Mouse (Mus musculus) heart, adult 2 months (tissue): ENCODE results near the gene Npdc1. TPM values are rescaled to one million over a fixed set of nuclear protein-coding genes. Genes with fewer than 3 reads are reported as not detected.

ENCODE experiments used
- DNase-seq, 2 experiments: peaks; one replicate each; pipeline ENCODE4 v3.0.0; 2021
- H3K27ac ChIP-seq: fragments of 200-600 bp; 2 replicates; pipeline ENCODE4 v1.8.1; 2022
- H3K27me3 ChIP-seq: fragments of 200-500 bp; 2 replicates; pipeline ENCODE4 v1.6.1; 2012; ENCODE audit warnings: mild to moderate bottlenecking, low read length, inconsistent platforms, mixed read lengths; ENCODE audit not compliant: control insufficient read depth, insufficient read depth
- H3K36me3 ChIP-seq: fragments of 200-500 bp; 2 replicates; pipeline ENCODE4 v1.6.1; 2012; ENCODE audit warnings: low read length, inconsistent platforms; ENCODE audit not compliant: control insufficient read depth, insufficient read depth
- H3K4me1 ChIP-seq: fragments of 200-500 bp; 2 replicates; pipeline ENCODE4 v1.6.1; 2011; ENCODE audit warnings: low read length; ENCODE audit not compliant: control insufficient read depth, insufficient read depth
- H3K4me3 ChIP-seq: fragments of 200-600 bp; 2 replicates; pipeline ENCODE4 v1.8.1; 2022
- H3K79me2 ChIP-seq: fragments of 200-500 bp; replicated peaks from 2 replicates; pipeline ENCODE4 v1.6.1; 2012; ENCODE audit warnings: mild to moderate bottlenecking, inconsistent platforms, low read length, moderate library complexity, mixed read lengths; ENCODE audit not compliant: control insufficient read depth, insufficient read depth
- H3K9ac ChIP-seq: fragments of 200-500 bp; 2 replicates; pipeline ENCODE4 v1.6.1; 2012; ENCODE audit warnings: low read depth, mild to moderate bottlenecking, control low read depth, inconsistent platforms, low read length, mixed read lengths
- CTCF ChIP-seq: fragments of 200-600 bp; IDR thresholded peaks from 2 replicates; pipeline ENCODE4 v1.8.1; 2022; ENCODE audit warnings: antibody characterized with exemption, mild to moderate bottlenecking, moderate library complexity
- EP300 ChIP-seq: fragments of 200-500 bp; IDR thresholded peaks from 2 replicates; pipeline ENCODE4 v1.6.1; 2011; ENCODE audit warnings: low read depth, low read length, control low read depth; ENCODE audit not compliant: insufficient read depth
- POLR2A ChIP-seq: fragments of 200-500 bp; IDR thresholded peaks from 2 replicates; pipeline ENCODE4 v1.6.1; 2011; ENCODE audit warnings: mild to moderate bottlenecking, low read depth, low read length, control low read depth; ENCODE audit not compliant: insufficient read depth
- WGBS: fragments of 180-500 bp; shearing (Covaris S2); methylation state at CpG from one replicate; pipeline ENCODE4 v1.1.7; 2018; 5-methylcytosine and 5-hydroxymethylcytosine counted together
- intact Hi-C: fragments of 180-260 bp; cut with DNase I; formaldehyde crosslinking; loops from one replicate; pipeline ENCODE4 v1.15.1; 2025
- polyA plus RNA-seq: library from polyadenylated mRNA; depleted of rRNA; stranded (reverse); fragments of >200 nt; gene quantifications from 2 replicates; pipeline ENCODE4 v1.2.3, GENCODE M21; 2012
- total RNA-seq, 2 experiments: library from RNA; stranded (reverse); gene quantifications; 2 replicates each; pipeline ENCODE4 v1.2.3; 2021

Npdc1 gene
- total and polyA plus RNA-seq, 3 experiments, result 21.3 to 47.8 (median 30.4) TPM

DNA sequence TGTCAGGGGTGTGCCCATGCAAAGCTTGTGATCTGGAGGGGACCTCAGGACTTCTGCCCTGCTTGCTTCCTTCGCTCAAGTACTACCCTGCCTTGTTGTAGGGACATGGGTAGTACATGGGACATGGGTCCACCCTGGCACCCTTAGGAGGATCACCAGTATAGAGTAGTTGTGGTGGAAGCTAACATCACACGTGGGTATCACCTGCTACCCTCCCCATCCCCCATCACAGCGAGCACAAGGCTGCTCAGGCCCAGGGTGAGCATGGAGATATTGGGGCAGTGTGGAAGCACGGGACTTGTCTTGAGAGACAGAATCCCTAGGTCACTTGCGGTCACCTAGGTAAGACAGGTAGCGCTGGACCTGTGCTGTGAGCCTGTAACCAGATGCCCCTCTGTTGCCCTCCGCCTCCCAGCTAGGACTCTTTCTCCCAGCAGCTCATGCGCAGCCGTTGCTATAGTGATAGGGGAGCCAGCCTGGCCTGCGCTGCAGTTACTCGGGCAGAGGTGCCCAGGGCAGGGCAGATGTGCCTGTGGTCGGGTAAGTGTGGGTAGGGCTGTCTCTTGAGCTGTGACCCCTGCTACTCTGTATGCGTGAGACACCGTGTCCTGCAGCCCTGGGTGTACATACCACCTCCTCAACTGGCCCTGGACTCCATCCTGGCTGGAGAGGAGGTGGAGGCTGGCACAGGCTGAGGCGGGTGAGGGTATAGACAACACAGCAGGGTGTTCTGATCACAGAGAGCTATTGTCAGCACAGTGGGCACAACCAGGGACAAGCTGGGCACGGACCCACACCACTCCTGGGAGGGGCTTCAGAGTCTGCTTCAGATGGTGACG lies 31.5 kb downstream of the Npdc1 start:
- DNase-seq, result no peak

DNA sequence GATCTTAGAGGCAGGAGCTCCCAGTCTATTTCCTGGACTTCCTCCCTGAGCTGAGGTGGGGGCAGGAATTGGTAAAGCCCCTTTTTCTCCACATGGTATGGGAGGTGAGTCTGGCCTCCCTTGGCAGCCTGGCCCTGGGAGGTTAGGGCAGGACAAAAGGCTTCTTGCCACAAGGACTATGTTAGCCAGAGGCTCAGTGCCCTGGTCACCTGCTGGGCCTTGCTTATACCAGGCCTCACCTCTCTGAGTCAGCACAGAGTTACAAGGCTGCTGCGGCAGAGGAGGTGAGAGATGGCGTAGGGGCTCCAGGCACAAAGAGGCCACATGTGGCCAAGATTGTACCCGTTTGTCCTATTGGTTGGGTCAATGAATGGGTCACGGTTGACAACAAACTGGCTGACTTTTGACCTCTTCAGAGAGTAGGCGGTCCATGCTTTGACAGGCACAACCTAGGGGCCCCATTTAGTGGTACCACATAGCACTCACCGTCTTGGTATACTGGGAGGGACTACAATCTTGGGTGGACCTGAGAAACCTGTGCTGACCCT lies 32.2 kb downstream of the Npdc1 start:
- DNase-seq, result no peak
- H3K79me2 ChIP-seq, result no peaks in the 10 kb centered on the region
- H3K27ac ChIP-seq, result no peak overlapping the region
- H3K36me3 ChIP-seq, result no peaks in the 10 kb centered on the region
- no peak overlapping the region for H3K9ac ChIP-seq
- no peaks in the 10 kb centered on the region; the same call in 1 of the 2 replicates for H3K4me1 ChIP-seq
- intact Hi-C loops, result loop anchor here (2.0 kb wide), 1 partner anchor 29 kb away; the partner anchor contains the start of gene Paxx
- WGBS, result 85% methylated on average over 6 of the region's 6 CpGs
- no peaks in the 10 kb centered on the region for H3K27me3 ChIP-seq
- no peak for TF ChIP-seq POLR2A
- no peak for TF ChIP-seq CTCF
- no peak for TF ChIP-seq EP300
- no peak overlapping the region for H3K4me3 ChIP-seq

More for the DNA sequence above, 31.5 kb downstream of the Npdc1 start:
- 87% methylated on average over 17 of the region's 17 CpGs for WGBS
- Histone ChIP-seq H3K36me3 (no peaks in the 10 kb centered on the region), H3K4me3 (no peak overlapping the region), H3K27ac (no peak overlapping the region), H3K79me2 (no peaks in the 10 kb centered on the region), H3K4me1 (no peaks in the 10 kb centered on the region; the same call in 1 of the 2 replicates), H3K27me3 (no peaks in the 10 kb centered on the region), H3K9ac (no peak overlapping the region)
- no peak for TF ChIP-seq EP300
- TF ChIP-seq POLR2A, result no peak
- intact Hi-C loops, result loop anchor here (2.0 kb wide), 1 partner anchor 30 kb away; the partner anchor contains the start of gene Paxx

DNA sequence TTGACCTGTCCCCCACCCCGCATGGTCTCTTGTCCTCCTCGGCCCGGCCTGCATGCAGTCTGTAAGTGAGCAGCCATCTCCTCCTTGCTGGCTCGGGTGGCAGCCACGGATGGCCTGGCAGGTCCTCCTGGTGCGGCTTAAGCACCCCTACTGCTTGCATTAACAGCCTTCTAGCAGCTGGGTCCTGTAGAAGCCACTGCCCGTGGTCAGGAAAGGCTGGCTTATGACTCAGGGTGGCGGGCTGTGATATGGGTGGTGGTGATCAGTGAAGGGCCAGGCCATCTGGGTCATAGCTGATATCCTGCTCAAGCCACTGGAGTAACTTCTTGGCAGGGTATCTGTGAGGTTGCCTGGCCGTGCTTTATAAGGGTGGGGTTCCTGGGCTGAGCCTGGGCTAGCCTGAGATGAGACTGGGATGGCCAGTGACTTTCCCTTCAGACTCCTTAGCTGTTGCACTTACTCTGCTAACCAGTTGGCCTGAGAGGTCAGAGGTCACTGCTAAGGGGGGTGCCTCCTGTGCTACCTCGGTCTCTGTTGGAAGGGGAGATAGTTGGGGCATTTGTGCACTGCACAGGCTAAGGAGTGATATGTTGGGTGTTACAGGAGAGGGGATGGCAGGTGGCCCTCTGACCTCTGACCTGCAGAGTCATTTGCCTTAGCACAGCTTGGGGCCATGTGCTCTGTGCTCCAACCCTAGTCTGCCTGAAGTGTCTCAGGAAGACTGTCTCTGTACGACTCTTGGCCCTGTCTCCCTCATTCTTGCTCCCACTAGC lies 33.4 kb downstream of the Npdc1 start:
- intact Hi-C loops, result no loop called here
- WGBS, result 76% methylated on average over 11 of the region's 11 CpGs
- no peaks in the 10 kb centered on the region for H3K27me3 ChIP-seq
- no peaks in the 10 kb centered on the region for H3K36me3 ChIP-seq
- H3K4me1 ChIP-seq, result no peaks in the 10 kb centered on the region; the same call in 1 of the 2 replicates
- H3K4me3 ChIP-seq, result no peak overlapping the region
- TF ChIP-seq CTCF, result no peak
- no peak for TF ChIP-seq POLR2A
- no peak for TF ChIP-seq EP300
- H3K9ac ChIP-seq, result no peak overlapping the region
- no peaks in the 10 kb centered on the region for H3K79me2 ChIP-seq
- H3K27ac ChIP-seq, result no peak overlapping the region
- no peak for DNase-seq

DNA sequence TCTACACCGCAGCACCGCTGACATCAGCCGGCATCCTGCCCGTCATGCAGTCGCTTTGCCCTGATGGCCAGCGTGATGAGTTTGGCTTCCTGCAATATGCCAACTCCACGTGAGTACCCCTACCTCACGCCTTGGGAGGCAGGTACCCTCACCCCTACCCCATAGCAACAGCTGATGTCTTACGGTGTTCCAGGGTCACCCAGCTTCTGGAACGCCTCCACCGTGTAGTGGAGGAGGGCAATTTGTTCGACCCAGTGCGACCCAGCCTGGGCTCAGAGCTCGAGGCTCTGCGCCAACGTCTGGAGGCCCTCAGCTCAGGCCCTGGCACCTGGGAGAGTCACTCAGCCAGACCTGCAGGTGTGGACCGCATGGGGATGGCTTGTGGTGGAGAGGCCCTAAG lies 34.0 kb downstream of the Npdc1 start:
- H3K27me3 ChIP-seq, result no peaks in the 10 kb centered on the region
- DNase-seq, result no peak
- intact Hi-C loops, result no loop called here
- H3K27ac ChIP-seq, result no peak overlapping the region
- no peak overlapping the region for H3K9ac ChIP-seq
- TF ChIP-seq POLR2A, result no peak
- TF ChIP-seq CTCF, result no peak
- no peak for TF ChIP-seq EP300
- no peaks in the 10 kb centered on the region for H3K79me2 ChIP-seq
- H3K4me3 ChIP-seq, result no peak overlapping the region
- H3K36me3 ChIP-seq, result no peaks in the 10 kb centered on the region
- WGBS, result 83% methylated on average over 17 of the region's 17 CpGs
- H3K4me1 ChIP-seq, result no peaks in the 10 kb centered on the region; the same call in 1 of the 2 replicates

DNA sequence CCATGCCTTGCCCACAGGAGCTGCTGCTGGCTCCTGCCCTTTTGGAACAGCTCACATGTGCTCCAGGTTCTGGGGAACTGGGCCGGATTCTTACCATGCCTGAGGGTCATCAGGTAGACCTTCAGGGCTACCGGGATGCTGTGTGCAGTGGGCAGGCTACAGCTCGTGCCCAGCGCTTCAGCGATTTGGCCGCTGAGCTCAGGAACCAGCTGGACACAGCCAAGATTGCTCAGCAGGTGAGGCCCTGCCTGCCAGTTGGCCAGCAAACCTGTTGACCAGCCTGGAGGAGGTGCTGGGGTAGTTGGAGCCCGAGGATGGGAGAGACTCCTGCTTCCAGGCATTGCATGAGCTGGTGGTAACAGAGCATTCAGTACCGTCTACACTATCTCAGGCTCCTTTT lies 35.1 kb downstream of the Npdc1 start:
- H3K27ac ChIP-seq, result no peak overlapping the region
- DNase-seq, result no peak
- H3K27me3 ChIP-seq, result no peaks in the 10 kb centered on the region
- intact Hi-C loops, result no loop called here
- TF ChIP-seq POLR2A, result no peak
- no peak for TF ChIP-seq EP300
- TF ChIP-seq CTCF, result no peak
- H3K4me3 ChIP-seq, result no peak overlapping the region
- 85% methylated on average over 8 of the region's 8 CpGs for WGBS
- no peaks in the 10 kb centered on the region for H3K36me3 ChIP-seq
- no peak overlapping the region for H3K9ac ChIP-seq
- H3K4me1 ChIP-seq, result no peaks in the 10 kb centered on the region
- no peaks in the 10 kb centered on the region for H3K79me2 ChIP-seq
